Mouse (Mus musculus): Measurements from ENCODE around the gene Btg1.

The Btg1 gene

GRCm38 (mm10) chr10:96616709-96617116 is at the start of gene Btg1:
TSS of gene Btg1 (plus strand) at chr10:96617006.
- DNase-seq (ENCODE audit: low spot score in 2 of 2): peak; percentile 98

- no peak for DNase-seq (ENCODE audit: low spot score in 2 of 2)
Observed at GRCm38 (mm10) chr10:96569469-96569868, 47.3 kb upstream of the Btg1 start.

GRCm38 (mm10) chr10:96571176-96571575 is 45.6 kb upstream of the Btg1 start:
- DNase-seq (ENCODE audit: low spot score in 2 of 2): no peak

GRCm38 (mm10) chr10:96574786-96575185 is 42.0 kb upstream of the Btg1 start:
- DNase-seq (ENCODE audit: low spot score in 2 of 2): no peak

GRCm38 (mm10) chr10:96575338-96575737 is 41.5 kb upstream of the Btg1 start:
- DNase-seq (ENCODE audit: low spot score in 2 of 2): no peak

GRCm38 (mm10) chr10:96578924-96579323 is 37.9 kb upstream of the Btg1 start:
- no peak for DNase-seq (ENCODE audit: low spot score in 2 of 2)

GRCm38 (mm10) chr10:96579436-96579835 is 37.4 kb upstream of the Btg1 start:
- DNase-seq (ENCODE audit: low spot score in 2 of 2): no peak

GRCm38 (mm10) chr10:96580246-96580645 is 36.6 kb upstream of the Btg1 start:
- no peak for DNase-seq (ENCODE audit: low spot score in 2 of 2)

GRCm38 (mm10) chr10:96581232-96581631 is 35.6 kb upstream of the Btg1 start:
- no peak for DNase-seq (ENCODE audit: low spot score in 2 of 2)

- no peak for DNase-seq (ENCODE audit: low spot score in 2 of 2)
Observed at GRCm38 (mm10) chr10:96586191-96586880, 30.5 kb upstream of the Btg1 start.

- DNase-seq (ENCODE audit: low spot score in 2 of 2): no peak
Observed at GRCm38 (mm10) chr10:96586881-96587217, 30.0 kb upstream of the Btg1 start.

GRCm38 (mm10) chr10:96588233-96588632 is 28.6 kb upstream of the Btg1 start:
- no peak for DNase-seq (ENCODE audit: low spot score in 2 of 2)

GRCm38 (mm10) chr10:96589781-96590180 is 27.0 kb upstream of the Btg1 start:
- DNase-seq (ENCODE audit: low spot score in 2 of 2): no peak

- no peak for DNase-seq (ENCODE audit: low spot score in 2 of 2)
Observed at GRCm38 (mm10) chr10:96592089-96592488, 24.7 kb upstream of the Btg1 start.

GRCm38 (mm10) chr10:96595435-96596132 is 21.2 kb upstream of the Btg1 start:
- DNase-seq (ENCODE audit: low spot score in 2 of 2): no peak

- no peak for DNase-seq (ENCODE audit: low spot score in 2 of 2)
Observed at GRCm38 (mm10) chr10:96596411-96596810, 20.4 kb upstream of the Btg1 start.

GRCm38 (mm10) chr10:96599641-96600040 is 17.2 kb upstream of the Btg1 start:
- DNase-seq (ENCODE audit: low spot score in 2 of 2): no peak

- DNase-seq (ENCODE audit: low spot score in 2 of 2): no peak
Observed at GRCm38 (mm10) chr10:96601670-96602069, 15.1 kb upstream of the Btg1 start.

GRCm38 (mm10) chr10:96602339-96602738 is 14.5 kb upstream of the Btg1 start:
- DNase-seq (ENCODE audit: low spot score in 2 of 2): no peak

GRCm38 (mm10) chr10:96605168-96605567 is 11.6 kb upstream of the Btg1 start:
- DNase-seq (ENCODE audit: low spot score in 2 of 2): no peak

GRCm38 (mm10) chr10:96605856-96606255 is 10.9 kb upstream of the Btg1 start:
- DNase-seq (ENCODE audit: low spot score in 2 of 2): no peak

GRCm38 (mm10) chr10:96607617-96608185 is 9.1 kb upstream of the Btg1 start:
- no peak for DNase-seq (ENCODE audit: low spot score in 2 of 2)

All from right cerebral cortex, postnatal 36 days (tissue).